Mouse (Mus musculus) left cerebral cortex, adult 11 months (tissue): ENCODE data around the gene Dgka.

ENCODE experiments used
- DNase-seq: peaks from one replicate; pipeline ENCODE4 v3.0.0; 2022; ENCODE audit warnings: low spot score

Dgka gene

GRCm38 (mm10) chr10:128744680-128745601 is at the start of gene Dgka:
Gene Dgka (minus strand): TSS chr10:128744855.
- DNase-seq, result no peak

- no peak for DNase-seq
These were observed 49.7 kb upstream of the Dgka start for GRCm38 (mm10) chr10:128794391-128794790.

GRCm38 (mm10) chr10:128793258-128793657 is 48.6 kb upstream of the Dgka start:
- no peak for DNase-seq

- no peak for DNase-seq
These were observed 47.4 kb upstream of the Dgka start for GRCm38 (mm10) chr10:128792041-128792440.

- DNase-seq, result no peak
These were observed 45.9 kb upstream of the Dgka start, which contains the start of gene Mmp19 for GRCm38 (mm10) chr10:128790398-128791124. Gene Mmp19 (plus strand): TSS chr10:128790910.

- DNase-seq, result no peak
These were observed 35.5 kb upstream of the Dgka start for GRCm38 (mm10) chr10:128780200-128780599.

- DNase-seq, result no peak
These were observed 34.5 kb upstream of the Dgka start for GRCm38 (mm10) chr10:128779011-128779795.

GRCm38 (mm10) chr10:128778441-128778840 is 33.8 kb upstream of the Dgka start:
- DNase-seq, result no peak

GRCm38 (mm10) chr10:128773685-128774084 is 29.0 kb upstream of the Dgka start:
- no peak for DNase-seq

GRCm38 (mm10) chr10:128772895-128773294 is 28.2 kb upstream of the Dgka start:
- DNase-seq, result no peak

- DNase-seq, result peak; percentile 67
These were observed 3.7 kb upstream of the Dgka start for GRCm38 (mm10) chr10:128748252-128748864.

GRCm38 (mm10) chr10:128747646-128748251 is 3.1 kb upstream of the Dgka start, which contains the start of gene Pym1:
Gene Pym1 (plus strand): TSS chr10:128747889.
- DNase-seq, result peak; percentile 19

- no peak for DNase-seq
These were observed 2.5 kb upstream of the Dgka start for GRCm38 (mm10) chr10:128746972-128747645.

GRCm38 (mm10) chr10:128745946-128746613 is 1.4 kb upstream of the Dgka start:
- DNase-seq, result no peak

- no peak for DNase-seq
These were observed 444 bp downstream of the Dgka start for GRCm38 (mm10) chr10:128744211-128744610.

GRCm38 (mm10) chr10:128743791-128744191 is 864 bp downstream of the Dgka start:
- DNase-seq, result no peak

GRCm38 (mm10) chr10:128743235-128743634 is 1.4 kb downstream of the Dgka start:
- DNase-seq, result no peak

- no peak for DNase-seq
These were observed 2.0 kb downstream of the Dgka start for GRCm38 (mm10) chr10:128742616-128743015.

GRCm38 (mm10) chr10:128740296-128740695 is 4.4 kb downstream of the Dgka start:
- DNase-seq, result no peak

- DNase-seq, result no peak
These were observed 7.2 kb downstream of the Dgka start for GRCm38 (mm10) chr10:128737435-128737834.
